Mouse (Mus musculus) stomach, postnatal 0 days (tissue): Measurements from ENCODE around the gene Orai1.

Experiments
- CTCF ChIP-seq: IDR thresholded peaks from 2 replicates; pipeline ENCODE4 v1.5.1; 2016; ENCODE audit warnings: antibody characterized with exemption, low read depth, mild to moderate bottlenecking, moderate library complexity
- EP300 ChIP-seq: optimal IDR thresholded peaks from 2 replicates; pipeline ENCODE3; 2016; ENCODE audit warnings: antibody characterized with exemption

DNA sequence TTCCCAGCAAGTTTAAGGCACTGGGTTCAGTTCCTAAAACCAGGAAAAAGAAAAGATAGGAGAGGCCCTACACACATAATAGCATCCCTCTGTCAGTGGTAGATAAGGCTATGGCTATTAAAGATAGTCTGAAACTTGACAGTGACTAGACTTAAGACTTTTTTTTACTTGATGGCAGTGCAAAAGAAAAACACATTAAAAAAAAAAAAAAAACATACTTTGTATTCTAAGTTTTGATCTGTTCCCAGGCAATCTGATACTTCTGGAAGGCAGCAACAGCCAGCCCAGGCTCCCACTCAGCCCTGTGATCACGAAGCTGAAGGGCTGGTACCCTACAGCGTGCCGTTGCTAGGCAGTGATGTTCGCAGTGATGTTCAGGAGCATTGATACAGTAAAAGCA, 43.4 kb upstream of the Orai1 start:
- TF ChIP-seq EP300 (no peak), CTCF (no peak)
